Mouse (Mus musculus) midbrain, embryonic 13.5 days (tissue): ENCODE results near the gene Agap3. TPM values are rescaled to one million over a fixed set of nuclear protein-coding genes. Genes with fewer than 3 reads are reported as not detected.

Experiments
- ATAC-seq: fragments of 200-750 bp; cut with Nextera tagmentation; 2 replicates; pipeline ENCODE4 v1.8.0; 2017; ENCODE audit warnings: mild to moderate bottlenecking, moderate TSS enrichment, moderate library complexity
- H3K27ac ChIP-seq: fragments of 300-500 bp; sonication (generic); 2 replicates; pipeline ENCODE4 v1.5.1; 2015; ENCODE audit warnings: inconsistent platforms, mild to moderate bottlenecking, moderate library complexity
- H3K27me3 ChIP-seq: fragments of 300-500 bp; sonication (generic); 2 replicates; pipeline ENCODE4 v1.6.1; 2015; ENCODE audit warnings: mild to moderate bottlenecking, inconsistent platforms
- H3K36me3 ChIP-seq: fragments of 300-500 bp; sonication (generic); 2 replicates; pipeline ENCODE4 v1.6.1; 2015; ENCODE audit warnings: mild to moderate bottlenecking, inconsistent platforms
- H3K4me1 ChIP-seq: fragments of 300-500 bp; sonication (generic); replicated peaks from 2 replicates; pipeline ENCODE4 v1.6.1; 2015; ENCODE audit warnings: inconsistent platforms
- H3K4me2 ChIP-seq: fragments of 300-500 bp; sonication (generic); replicated peaks from 2 replicates; pipeline ENCODE4 v1.6.1; 2015; ENCODE audit warnings: moderate library complexity, mild to moderate bottlenecking, inconsistent platforms
- H3K4me3 ChIP-seq: fragments of 300-500 bp; sonication (generic); replicated peaks from 2 replicates; pipeline ENCODE4 v1.5.1; 2015; ENCODE audit warnings: mild to moderate bottlenecking, inconsistent platforms
- H3K9ac ChIP-seq: fragments of 300-500 bp; sonication (generic); replicated peaks from 2 replicates; pipeline ENCODE4 v1.6.1; 2015; ENCODE audit warnings: mild to moderate bottlenecking, inconsistent platforms
- H3K9me3 ChIP-seq: fragments of 300-500 bp; sonication (generic); 2 replicates; pipeline ENCODE4 v1.6.1; 2016; ENCODE audit warnings: mild to moderate bottlenecking, inconsistent platforms
- WGBS: fragments of 180-500 bp; shearing (Covaris S2); methylation state at CpG from one replicate; pipeline ENCODE4 v1.1.7; 2015; 5-methylcytosine and 5-hydroxymethylcytosine counted together
- polyA plus RNA-seq: library from polyadenylated mRNA; unstranded; fragments of >200 nt; fragmentation: Nextera tagmentation; extraction: Ambion mirVana; gene quantifications from 2 replicates; pipeline ENCODE4 v1.2.1, GENCODE M21; 2015

Gene Agap3
- polyA plus RNA-seq, 1 experiment from 2014 or later, result 52.2 TPM

DNA sequence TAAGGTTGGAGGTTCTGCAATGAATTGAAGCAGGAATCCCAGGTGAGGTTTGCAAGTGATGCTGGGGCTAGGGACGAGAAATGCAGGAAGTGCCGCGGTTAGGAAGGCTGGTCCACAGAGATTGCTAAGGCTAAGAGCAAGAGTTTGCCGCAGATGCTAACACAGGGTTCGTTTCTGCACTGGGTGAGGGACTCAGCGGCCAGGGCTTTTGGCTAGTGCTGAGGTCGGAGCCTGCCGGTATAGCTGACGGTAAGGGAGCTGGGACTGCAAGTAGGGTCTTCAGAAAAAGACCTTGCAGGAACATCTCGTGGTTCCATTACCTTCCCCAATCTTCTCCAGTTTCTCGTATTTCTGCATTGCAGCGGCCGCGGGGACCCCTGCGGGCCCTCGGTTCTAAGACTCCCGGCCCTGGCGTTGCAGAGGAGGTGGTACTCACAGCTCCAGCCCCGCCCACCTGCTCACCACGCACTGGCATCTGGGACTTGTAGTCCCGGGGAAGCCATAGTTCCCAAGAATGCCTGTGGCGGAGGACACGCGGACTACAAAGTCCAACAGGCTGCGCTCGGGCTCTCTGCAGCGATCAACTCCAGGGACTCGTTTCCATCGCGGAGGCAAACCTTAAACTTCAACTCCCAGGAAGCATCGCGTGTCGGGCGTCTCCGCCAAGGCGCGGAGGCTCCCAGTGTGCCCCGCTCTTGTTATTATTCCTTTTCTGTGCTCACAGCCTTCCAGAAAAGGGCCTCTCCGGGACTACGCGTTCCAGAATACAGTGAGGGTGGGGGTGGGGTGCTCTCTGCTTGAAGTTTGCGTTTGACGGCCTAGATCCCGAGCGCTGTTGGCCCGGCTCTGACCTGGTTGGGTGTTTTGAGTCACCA lies 28.6 kb upstream of the Agap3 start, which contains the start of the genes Cdk5 and Slc4a2:
Gene Cdk5, minus strand, starts transcription at position 402 of the 875 bp plus-strand sequence.
Gene Slc4a2, plus strand, starts transcription at position 709 of the 875 bp plus-strand sequence.
- 0% methylated on average over 46 of the region's 46 CpGs for WGBS
- Histone ChIP-seq H3K27me3 (peaks cover 11% of the 10 kb centered on the region), H3K9me3 (no peaks in the 10 kb centered on the region), H3K4me1 (peaks cover 57% of the 10 kb centered on the region), H3K4me3 (peak within 1 kb of the TSS; percentile 67), H3K9ac (peak within 1 kb of the TSS; percentile 84), H3K36me3 (peaks cover 30% of the 10 kb centered on the region), H3K27ac (peak within 1 kb of the TSS; percentile 91), H3K4me2 (peak within 1 kb of the TSS; percentile 74)
- ATAC-seq, result peak; percentile 96

DNA sequence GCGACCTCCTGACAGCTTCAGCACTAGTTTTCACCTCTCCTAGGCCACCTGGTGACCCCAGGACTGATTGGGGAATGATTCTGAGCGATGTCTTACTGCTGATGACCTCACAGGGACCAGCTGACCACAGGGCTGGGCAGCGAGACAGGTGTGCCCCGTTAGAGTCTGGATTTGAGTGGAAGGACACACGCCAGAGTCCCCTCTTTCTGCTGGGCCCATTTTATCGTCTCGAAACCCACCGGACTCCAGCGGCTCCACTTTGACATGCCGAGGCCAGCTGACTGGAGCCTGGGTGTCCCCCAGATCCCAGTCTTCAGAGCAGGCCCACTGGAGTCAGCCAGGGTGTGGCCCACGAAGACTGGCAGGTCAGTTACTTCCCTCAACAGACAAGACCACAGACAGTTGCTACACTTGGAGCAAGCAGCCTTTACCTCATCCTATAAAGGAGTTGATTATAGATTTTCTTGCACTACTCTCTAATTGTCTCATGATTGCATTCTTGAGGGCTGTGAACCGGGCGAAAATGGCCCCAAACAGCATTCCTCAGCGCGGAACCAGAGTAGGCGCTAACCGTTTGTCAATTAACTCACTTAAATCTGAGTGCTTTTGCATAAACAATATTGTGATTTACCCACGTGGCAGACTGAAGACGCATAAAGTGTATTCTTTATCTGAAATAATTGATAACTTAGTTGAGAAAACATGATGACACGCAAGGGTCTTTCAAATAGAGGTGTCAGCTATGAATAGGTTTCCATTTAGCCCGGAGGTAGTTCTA lies 27.8 kb upstream of the Agap3 start:
- peaks cover 64% of the 10 kb centered on the region for H3K4me1 ChIP-seq
- 16% methylated on average over 21 of the region's 21 CpGs for WGBS
- no peaks in the 10 kb centered on the region for H3K9me3 ChIP-seq
- peak overlapping the region; percentile 74 for H3K4me2 ChIP-seq
- 0 out of 2 replicates have a peak, but pooled peaks have one; percentile 0 for ATAC-seq
- peak overlapping the region; percentile 67 for H3K4me3 ChIP-seq
- H3K9ac ChIP-seq, result peak overlapping the region; percentile 74
- H3K27ac ChIP-seq, result peak overlapping the region; percentile 91
- H3K27me3 ChIP-seq, result peaks cover 11% of the 10 kb centered on the region
- H3K36me3 ChIP-seq, result peaks cover 23% of the 10 kb centered on the region

DNA sequence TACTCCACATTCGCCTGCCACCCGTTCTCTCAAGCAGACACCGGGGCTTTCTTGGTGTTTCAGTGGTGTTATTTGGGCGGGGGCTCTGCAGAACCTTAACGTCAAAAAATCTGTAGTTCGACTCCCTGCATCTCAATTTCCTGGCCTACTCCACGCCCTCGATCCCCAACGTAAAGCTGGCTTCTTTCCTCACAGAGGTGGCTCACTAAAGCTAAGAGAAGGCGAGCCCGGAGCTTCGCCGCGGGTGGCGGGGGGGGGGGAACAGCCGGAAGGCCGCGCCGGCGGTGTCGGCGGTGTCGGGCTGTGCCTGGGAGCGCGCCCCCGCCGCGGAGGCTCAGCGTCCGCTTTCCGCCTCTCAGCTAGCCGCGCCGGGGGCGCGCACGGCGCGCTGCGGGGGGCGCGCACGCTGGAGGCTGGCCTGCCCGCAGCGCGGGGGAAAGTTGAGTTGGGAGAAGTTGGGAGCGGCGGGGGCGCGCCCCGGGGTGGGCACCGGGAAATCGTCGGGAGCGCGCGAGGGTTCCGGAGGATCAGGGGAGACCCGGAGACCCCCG lies 27.0 kb upstream of the Agap3 start:
- Histone ChIP-seq H3K9ac (peak overlapping the region; percentile 74), H3K9me3 (no peaks in the 10 kb centered on the region), H3K4me2 (peak overlapping the region; percentile 74), H3K36me3 (peaks cover 21% of the 10 kb centered on the region), H3K4me1 (peaks cover 64% of the 10 kb centered on the region), H3K4me3 (peak overlapping the region; percentile 67), H3K27me3 (peaks cover 11% of the 10 kb centered on the region), H3K27ac (peak overlapping the region; percentile 91)
- under 1% methylated on average over 59 of the region's 60 CpGs for WGBS
- no peak for ATAC-seq

DNA sequence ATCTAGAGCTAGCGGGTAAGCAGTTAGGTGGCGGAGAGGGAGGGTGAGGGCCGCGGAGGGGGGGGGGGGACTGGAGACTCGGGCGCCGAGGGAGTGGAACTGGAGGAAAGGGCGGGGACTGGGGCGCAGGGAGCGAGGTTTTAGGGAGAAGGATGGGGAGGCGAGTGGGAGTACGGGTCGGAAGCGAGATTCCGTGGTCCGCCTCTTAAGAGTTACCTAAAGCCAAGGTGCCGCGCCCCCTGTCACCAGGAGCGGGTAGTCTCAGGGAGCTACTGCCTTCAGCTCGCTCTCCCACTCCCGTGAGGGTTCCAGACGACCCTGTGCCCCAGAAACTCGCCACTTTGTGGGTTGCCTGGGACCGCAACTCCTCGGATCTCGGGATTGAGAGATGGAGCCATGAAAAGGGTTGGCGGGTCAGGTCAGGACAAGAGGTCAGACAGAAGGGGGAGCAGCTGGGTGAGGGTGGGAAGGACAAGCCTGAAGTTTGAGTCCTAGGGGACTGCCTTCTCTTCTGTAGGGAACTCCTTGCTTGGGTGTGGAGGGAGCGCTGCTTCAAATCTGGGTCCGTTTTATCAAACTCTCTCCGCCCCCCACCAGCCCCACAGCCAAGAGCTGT lies 26.4 kb upstream of the Agap3 start:
- H3K9ac ChIP-seq, result peak overlapping the region; percentile 74
- no peaks in the 10 kb centered on the region for H3K9me3 ChIP-seq
- peaks cover 21% of the 10 kb centered on the region for H3K36me3 ChIP-seq
- WGBS, result 2% methylated on average over 17 of the region's 30 CpGs
- peak overlapping the region; percentile 74 for H3K4me2 ChIP-seq
- H3K4me3 ChIP-seq, result peak overlapping the region; percentile 67
- peaks cover 64% of the 10 kb centered on the region for H3K4me1 ChIP-seq
- H3K27me3 ChIP-seq, result peaks cover 11% of the 10 kb centered on the region
- ATAC-seq, result no peak
- H3K27ac ChIP-seq, result peak overlapping the region; percentile 91; the same call in 1 of the 2 replicates

DNA sequence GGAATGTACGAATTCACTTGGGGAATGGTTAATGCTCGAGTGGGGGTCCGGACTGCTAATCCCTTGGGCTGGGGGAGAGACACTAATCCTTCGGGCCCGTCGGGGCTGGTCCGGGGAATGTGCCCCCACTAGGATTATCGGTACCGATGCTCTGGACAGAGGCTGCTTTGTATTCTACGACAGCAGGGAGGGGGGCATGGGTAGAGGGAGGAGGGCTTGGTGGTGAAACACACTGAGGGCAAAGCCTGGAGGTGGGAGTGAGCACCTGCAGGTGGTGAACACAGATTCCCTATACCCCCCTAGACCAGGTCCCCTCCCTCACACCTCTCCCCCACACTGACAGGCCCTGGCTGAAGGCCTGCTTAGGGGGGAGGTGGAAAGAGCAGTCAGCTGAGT lies 25.9 kb upstream of the Agap3 start:
- Histone ChIP-seq H3K27ac (peak overlapping the region; percentile 91; the same call in 1 of the 2 replicates), H3K4me1 (peaks cover 64% of the 10 kb centered on the region), H3K36me3 (peaks cover 21% of the 10 kb centered on the region), H3K9ac (peak overlapping the region; percentile 74), H3K4me3 (peak overlapping the region; percentile 67), H3K9me3 (no peaks in the 10 kb centered on the region), H3K4me2 (peak overlapping the region; percentile 74), H3K27me3 (peaks cover 11% of the 10 kb centered on the region)
- WGBS, result under 1% methylated on average over 10 of the region's 10 CpGs
- no peak for ATAC-seq

DNA sequence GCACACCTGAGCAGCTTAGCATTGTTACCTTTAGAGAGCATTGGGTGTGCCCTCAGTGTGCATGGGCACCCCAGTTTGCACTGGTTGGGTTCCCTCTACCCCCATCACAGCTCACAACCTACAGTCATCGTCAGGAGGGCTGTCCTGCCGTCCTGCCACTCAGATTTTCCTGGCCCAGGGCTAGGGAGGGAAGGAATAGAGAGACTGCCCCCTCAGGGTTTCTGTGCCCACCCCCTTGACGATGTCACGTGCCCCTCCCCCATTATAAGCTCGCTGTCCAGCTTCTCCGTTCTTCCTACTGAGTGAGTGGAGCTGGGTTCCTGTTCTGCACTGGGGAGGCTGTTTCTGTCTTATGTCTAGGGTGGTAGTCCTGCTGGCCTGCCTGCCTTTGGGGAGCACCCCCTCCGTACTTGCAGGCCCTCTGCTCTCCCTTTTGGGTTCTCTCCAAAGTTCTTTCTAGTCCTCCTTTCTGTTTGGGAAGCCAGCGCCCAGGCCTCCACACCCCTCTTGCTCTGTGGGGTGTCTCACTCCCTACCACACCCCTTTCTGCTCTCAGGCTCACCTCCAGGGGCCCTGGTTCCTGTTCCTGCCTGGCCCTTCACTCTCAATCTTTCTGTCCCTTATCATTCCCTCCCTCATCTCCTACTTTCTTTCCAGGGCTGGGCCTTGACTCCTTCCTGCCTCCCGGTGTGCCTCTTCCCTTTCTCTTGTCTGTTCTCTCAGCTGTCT lies 25.3 kb upstream of the Agap3 start:
- Histone ChIP-seq H3K36me3 (peaks cover 23% of the 10 kb centered on the region), H3K4me3 (peak overlapping the region; percentile 67), H3K9ac (peak overlapping the region; percentile 74), H3K4me2 (peak overlapping the region; percentile 74), H3K27ac (no peak overlapping the region), H3K9me3 (no peaks in the 10 kb centered on the region), H3K27me3 (peaks cover 11% of the 10 kb centered on the region), H3K4me1 (peaks cover 62% of the 10 kb centered on the region)
- no peak for ATAC-seq
- 12% methylated on average over 9 of the region's 9 CpGs for WGBS

DNA sequence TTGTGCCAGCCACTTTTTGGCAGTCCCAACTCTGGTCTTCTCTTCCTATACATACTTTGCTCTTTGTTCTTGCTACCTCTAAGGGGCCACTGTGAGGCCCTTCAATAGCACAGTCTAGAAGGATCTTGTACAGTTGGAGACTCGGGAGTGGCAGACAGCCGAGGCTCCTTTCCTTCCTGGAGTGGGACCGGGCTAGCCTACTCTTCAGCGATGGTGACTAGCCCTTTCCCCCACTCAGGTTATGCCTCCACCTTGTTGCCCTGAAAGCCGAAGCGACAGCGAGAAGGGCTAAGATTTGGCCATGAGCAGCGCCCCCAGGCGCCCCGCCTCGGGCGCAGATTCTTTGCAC lies 24.7 kb upstream of the Agap3 start:
- Histone ChIP-seq H3K27me3 (peaks cover 11% of the 10 kb centered on the region), H3K4me3 (peak overlapping the region; percentile 2; the same call in 1 of the 2 replicates), H3K9me3 (no peaks in the 10 kb centered on the region), H3K4me1 (peaks cover 57% of the 10 kb centered on the region), H3K36me3 (peaks cover 29% of the 10 kb centered on the region), H3K4me2 (peak overlapping the region; percentile 74), H3K9ac (no peak overlapping the region; the same call in 1 of the 2 replicates), H3K27ac (no peak overlapping the region)
- ATAC-seq, result no peak
- WGBS, result 15% methylated on average over 12 of the region's 12 CpGs

DNA sequence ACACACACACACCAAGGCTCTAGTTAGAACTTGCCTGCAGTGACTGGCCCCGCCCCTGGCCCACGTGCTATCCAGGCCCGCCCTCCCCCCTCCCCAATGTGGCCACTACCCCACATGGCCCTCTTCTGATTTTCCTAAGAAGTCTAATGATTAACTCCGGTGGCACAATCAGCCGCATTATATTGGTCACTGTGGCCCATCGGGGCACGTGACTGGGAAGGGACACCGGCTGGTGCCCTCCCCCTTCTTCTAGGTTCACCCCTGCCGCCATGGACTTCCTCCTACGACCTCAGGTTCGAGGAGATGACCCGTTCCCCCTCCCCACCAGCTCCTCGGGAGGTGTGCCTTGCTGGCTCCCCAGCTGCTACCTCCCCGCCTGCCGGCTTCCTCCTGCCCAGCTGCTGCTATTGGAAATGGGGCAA lies 24.0 kb upstream of the Agap3 start:
- no peaks in the 10 kb centered on the region for H3K9me3 ChIP-seq
- peaks cover 36% of the 10 kb centered on the region for H3K36me3 ChIP-seq
- H3K9ac ChIP-seq, result peak overlapping the region; percentile 42
- peaks cover 11% of the 10 kb centered on the region for H3K27me3 ChIP-seq
- H3K27ac ChIP-seq, result no peak overlapping the region
- peak overlapping the region; percentile 6; the same call in 1 of the 2 replicates for H3K4me3 ChIP-seq
- peak overlapping the region; percentile 74 for H3K4me2 ChIP-seq
- no peak for ATAC-seq
- H3K4me1 ChIP-seq, result peaks cover 49% of the 10 kb centered on the region
- WGBS, result 7% methylated on average over 13 of the region's 15 CpGs

DNA sequence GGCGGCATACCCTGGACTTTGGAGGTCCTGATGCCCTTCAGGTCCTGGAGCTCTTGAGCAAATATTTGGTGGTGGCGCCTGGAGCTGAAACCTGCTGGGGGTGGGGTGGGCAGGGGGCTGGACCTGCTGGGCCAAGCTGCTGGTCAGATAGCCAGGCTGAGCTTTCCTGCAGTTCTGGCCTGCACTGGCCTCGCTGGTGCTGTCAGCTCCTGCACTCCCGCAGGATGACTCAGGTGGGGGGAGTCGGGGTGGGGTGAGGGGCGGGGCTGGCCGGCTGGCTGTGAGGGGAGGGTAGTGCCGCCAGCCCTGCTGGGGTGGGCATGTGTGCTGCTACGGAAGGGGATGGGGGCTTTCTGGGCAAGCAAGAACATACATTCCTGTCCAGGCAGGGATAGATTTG lies 23.4 kb upstream of the Agap3 start:
- H3K27ac ChIP-seq, result no peak overlapping the region
- 19% methylated on average over 9 of the region's 9 CpGs for WGBS
- peaks cover 41% of the 10 kb centered on the region for H3K36me3 ChIP-seq
- H3K4me3 ChIP-seq, result no peak overlapping the region
- peak overlapping the region; percentile 42 for H3K9ac ChIP-seq
- H3K9me3 ChIP-seq, result no peaks in the 10 kb centered on the region
- peaks cover 48% of the 10 kb centered on the region for H3K4me1 ChIP-seq
- 0 out of 2 replicates have a peak overlapping the region, but pooled peaks have one; percentile 74 for H3K4me2 ChIP-seq
- H3K27me3 ChIP-seq, result peaks cover 11% of the 10 kb centered on the region
- ATAC-seq, result no peak

DNA sequence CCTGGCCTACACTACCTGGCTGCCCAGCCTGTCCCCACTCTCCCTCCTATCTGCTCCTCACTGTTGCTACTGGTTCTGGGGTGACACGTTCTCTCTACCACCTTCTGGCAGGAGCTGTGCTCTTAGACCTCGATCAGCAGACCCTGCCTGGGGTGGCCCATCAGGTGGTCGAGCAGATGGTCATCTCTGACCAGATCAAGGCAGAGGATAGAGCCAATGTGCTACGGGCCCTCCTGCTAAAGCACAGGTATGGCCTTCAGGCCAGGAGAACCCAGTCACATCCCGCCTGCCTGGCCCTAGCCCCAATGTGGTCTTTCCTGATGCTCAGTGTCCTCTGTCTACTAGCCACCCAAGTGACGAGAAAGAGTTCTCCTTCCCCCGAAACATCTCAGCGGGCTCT lies 18.0 kb upstream of the Agap3 start:
- no peak overlapping the region for H3K9ac ChIP-seq
- H3K4me2 ChIP-seq, result no peak overlapping the region
- 0 out of 2 replicates have a peak, but pooled peaks cover under 1% of the 10 kb centered on the region for H3K4me1 ChIP-seq
- H3K4me3 ChIP-seq, result no peak overlapping the region
- H3K27ac ChIP-seq, result no peak overlapping the region
- 92% methylated on average over 8 of the region's 8 CpGs for WGBS
- no peaks in the 10 kb centered on the region for H3K27me3 ChIP-seq
- no peaks in the 10 kb centered on the region for H3K9me3 ChIP-seq
- H3K36me3 ChIP-seq, result peaks cover 77% of the 10 kb centered on the region
- ATAC-seq, result no peak

DNA sequence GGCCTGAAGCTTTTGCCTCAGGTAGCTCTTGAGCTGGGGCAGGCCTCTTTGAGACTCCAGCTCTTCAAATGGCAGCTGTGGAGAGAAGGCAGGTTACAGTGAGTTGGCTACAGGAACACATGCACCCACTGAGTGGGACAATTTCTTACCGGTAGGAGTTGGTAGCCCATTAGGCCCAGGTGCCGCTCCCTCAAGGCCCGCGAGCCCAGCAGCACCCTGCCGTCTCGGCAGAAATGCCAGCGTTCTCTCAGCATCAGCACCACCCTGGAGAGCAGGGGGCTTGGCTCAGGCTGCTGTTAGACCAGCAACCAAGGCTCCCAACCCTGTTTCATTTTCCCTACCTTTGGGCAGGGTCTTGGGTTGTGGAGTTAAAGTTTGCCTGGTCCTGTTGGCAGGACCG lies 10.8 kb upstream of the Agap3 start:
- no peak for ATAC-seq
- Histone ChIP-seq H3K4me3 (no peak overlapping the region), H3K27me3 (no peaks in the 10 kb centered on the region), H3K9ac (no peak overlapping the region), H3K9me3 (no peaks in the 10 kb centered on the region), H3K36me3 (peaks cover 59% of the 10 kb centered on the region), H3K27ac (no peak overlapping the region), H3K4me2 (no peak overlapping the region), H3K4me1 (peaks cover 19% of the 10 kb centered on the region)
- WGBS, result 96% methylated on average over 8 of the region's 8 CpGs
